Mouse (Mus musculus): ENCODE data around the gene Tnfrsf4.

Gene Tnfrsf4

GRCm38 (mm10) chr4:156028580-156028979 is 14.9 kb downstream of the Tnfrsf4 start:
- DNase-seq (ENCODE audit: low read depth, low spot score) = no peak

GRCm38 (mm10) chr4:156030651-156031118 is 17.0 kb downstream of the Tnfrsf4 start:
- no peak for DNase-seq (ENCODE audit: low read depth, low spot score)

- no peak for DNase-seq (ENCODE audit: low read depth, low spot score)
Measured at GRCm38 (mm10) chr4:156031255-156031592, 17.6 kb downstream of the Tnfrsf4 start.

GRCm38 (mm10) chr4:156031593-156032391 is 18.1 kb downstream of the Tnfrsf4 start:
- peak; percentile 85 for DNase-seq (ENCODE audit: low read depth, low spot score)

GRCm38 (mm10) chr4:156032856-156033255 is 19.2 kb downstream of the Tnfrsf4 start:
- no peak for DNase-seq (ENCODE audit: low read depth, low spot score)

GRCm38 (mm10) chr4:156033476-156034119 is 20.0 kb downstream of the Tnfrsf4 start:
- DNase-seq (ENCODE audit: low read depth, low spot score) = peak; percentile 69

GRCm38 (mm10) chr4:156034301-156034700 is 20.7 kb downstream of the Tnfrsf4 start:
- DNase-seq (ENCODE audit: low read depth, low spot score) = no peak

GRCm38 (mm10) chr4:156034901-156035300 is 21.3 kb downstream of the Tnfrsf4 start:
- DNase-seq (ENCODE audit: low read depth, low spot score) = no peak

GRCm38 (mm10) chr4:156044754-156045153 is 31.1 kb downstream of the Tnfrsf4 start:
- no peak for DNase-seq (ENCODE audit: low read depth, low spot score)

GRCm38 (mm10) chr4:156049779-156050178 is 36.1 kb downstream of the Tnfrsf4 start:
- no peak for DNase-seq (ENCODE audit: low read depth, low spot score)

- DNase-seq (ENCODE audit: low read depth, low spot score) = peak; percentile 12
Measured at GRCm38 (mm10) chr4:156050391-156050980, 36.8 kb downstream of the Tnfrsf4 start.

GRCm38 (mm10) chr4:156053113-156053512 is 39.5 kb downstream of the Tnfrsf4 start:
- DNase-seq (ENCODE audit: low read depth, low spot score) = no peak

- no peak for DNase-seq (ENCODE audit: low read depth, low spot score)
Measured at GRCm38 (mm10) chr4:156054130-156054529, 40.5 kb downstream of the Tnfrsf4 start.

GRCm38 (mm10) chr4:156054606-156055005 is 41.0 kb downstream of the Tnfrsf4 start:
- DNase-seq (ENCODE audit: low read depth, low spot score) = no peak

- DNase-seq (ENCODE audit: low read depth, low spot score) = no peak
Measured at GRCm38 (mm10) chr4:156055173-156055572, 41.5 kb downstream of the Tnfrsf4 start.

GRCm38 (mm10) chr4:156057702-156058101 is 44.1 kb downstream of the Tnfrsf4 start:
- no peak for DNase-seq (ENCODE audit: low read depth, low spot score)

- DNase-seq (ENCODE audit: low read depth, low spot score) = no peak
Measured at GRCm38 (mm10) chr4:156058826-156059225, 45.2 kb downstream of the Tnfrsf4 start.

GRCm38 (mm10) chr4:156059261-156059660 is 45.6 kb downstream of the Tnfrsf4 start, which contains the start of gene Ttll10:
Ttll10 (minus strand) TSS chr4:156059414.
- DNase-seq (ENCODE audit: low read depth, low spot score) = no peak

GRCm38 (mm10) chr4:156059713-156060112 is 46.1 kb downstream of the Tnfrsf4 start:
- no peak for DNase-seq (ENCODE audit: low read depth, low spot score)

GRCm38 (mm10) chr4:156063861-156064509 is 50.3 kb downstream of the Tnfrsf4 start:
- DNase-seq (ENCODE audit: low read depth, low spot score) = no peak

GRCm38 (mm10) chr4:156064510-156064897 is 50.9 kb downstream of the Tnfrsf4 start:
- no peak for DNase-seq (ENCODE audit: low read depth, low spot score)
